Mouse (Mus musculus) midbrain, postnatal 0 days (tissue): Measurements from ENCODE around the gene Gsdma. TPM values are rescaled to one million over a fixed set of nuclear protein-coding genes. Genes with fewer than 3 reads are reported as not detected.
A peak's percentile ranks its signal among the peaks of the same experiment; 100 is the strongest.
"Not testable (repeated sequence)": the region's sequence is repeated elsewhere in the genome, so short reads cannot be mapped to it uniquely, and the experiment has no call there.

ENCODE experiments used
- ATAC-seq: fragments of 200-750 bp; cut with Nextera tagmentation; 2 replicates; pipeline ENCODE4 v1.8.0; 2017; ENCODE audit warnings: moderate number of reproducible peaks, mild to moderate bottlenecking, moderate TSS enrichment, moderate library complexity; ENCODE audit not compliant: low FRiP score
- DNase-seq: peaks from one replicate; pipeline ENCODE4 v3.0.0-alpha.2; 2015; ENCODE audit warnings: low spot score
- H3K27ac ChIP-seq: fragments of 300-500 bp; sonication (generic); 2 replicates; pipeline ENCODE4 v1.5.1; 2014; ENCODE audit warnings: low read depth, mild to moderate bottlenecking, low read length, mixed read lengths
- H3K27me3 ChIP-seq: fragments of 300-500 bp; sonication (generic); 2 replicates; pipeline ENCODE4 v1.6.1; 2014; ENCODE audit warnings: low read length, control low read depth, mixed read lengths; ENCODE audit not compliant: insufficient read depth
- H3K36me3 ChIP-seq: fragments of 300-500 bp; sonication (generic); 2 replicates; pipeline ENCODE4 v1.6.1; 2014; ENCODE audit warnings: low read length, control low read depth, mixed read lengths; ENCODE audit not compliant: insufficient read depth
- H3K4me1 ChIP-seq: fragments of 300-500 bp; sonication (generic); 2 replicates; pipeline ENCODE4 v1.6.1; 2014; ENCODE audit warnings: mild to moderate bottlenecking, control low read depth, antibody characterized with exemption, low read length, mixed read lengths; ENCODE audit not compliant: insufficient read depth
- H3K4me2 ChIP-seq: fragments of 300-500 bp; sonication (generic); 2 replicates; pipeline ENCODE4 v1.6.1; 2014; ENCODE audit warnings: low read depth, mild to moderate bottlenecking, low read length, mixed read lengths; ENCODE audit not compliant: poor library complexity, severe bottlenecking
- H3K4me3 ChIP-seq: fragments of 300-500 bp; sonication (generic); 2 replicates; pipeline ENCODE4 v1.5.1; 2014; ENCODE audit warnings: low read depth, mild to moderate bottlenecking, low read length, moderate library complexity
- H3K9ac ChIP-seq: fragments of 300-500 bp; sonication (generic); replicated peaks from 2 replicates; pipeline ENCODE4 v1.6.1; 2014; ENCODE audit warnings: mild to moderate bottlenecking, low read length, moderate library complexity, mixed read lengths; ENCODE audit not compliant: poor library complexity, severe bottlenecking
- H3K9me3 ChIP-seq: fragments of 300-500 bp; sonication (generic); 2 replicates; pipeline ENCODE4 v1.6.1; 2016; ENCODE audit warnings: low read length, control low read depth
- CTCF ChIP-seq: IDR thresholded peaks from 2 replicates; pipeline ENCODE4 v1.5.1; 2016; ENCODE audit warnings: antibody characterized with exemption, mild to moderate bottlenecking
- WGBS: fragments of 180-500 bp; shearing (Covaris S2); extraction: QIAGEN DNeasy Blood & Tissue Kit; methylation state at CpG from one replicate; pipeline ENCODE4 v1.1.7; 2014; 5-methylcytosine and 5-hydroxymethylcytosine counted together
- polyA plus RNA-seq: library from polyadenylated mRNA; unstranded; fragments of >200 nt; fragmentation: Nextera tagmentation; extraction: Ambion mirVana; gene quantifications from 2 replicates; pipeline ENCODE4 v1.2.1, GENCODE M21; 2015
- total RNA-seq: library from RNA; depleted of rRNA; stranded (reverse); fragments of >200 nt; gene quantifications from 2 replicates; pipeline ENCODE4 v1.2.3, GENCODE M21; 2014

The Gsdma gene
- total and polyA plus RNA-seq, 2 experiments from 2014 or later = 0.05 TPM; not detected in 1

DNA sequence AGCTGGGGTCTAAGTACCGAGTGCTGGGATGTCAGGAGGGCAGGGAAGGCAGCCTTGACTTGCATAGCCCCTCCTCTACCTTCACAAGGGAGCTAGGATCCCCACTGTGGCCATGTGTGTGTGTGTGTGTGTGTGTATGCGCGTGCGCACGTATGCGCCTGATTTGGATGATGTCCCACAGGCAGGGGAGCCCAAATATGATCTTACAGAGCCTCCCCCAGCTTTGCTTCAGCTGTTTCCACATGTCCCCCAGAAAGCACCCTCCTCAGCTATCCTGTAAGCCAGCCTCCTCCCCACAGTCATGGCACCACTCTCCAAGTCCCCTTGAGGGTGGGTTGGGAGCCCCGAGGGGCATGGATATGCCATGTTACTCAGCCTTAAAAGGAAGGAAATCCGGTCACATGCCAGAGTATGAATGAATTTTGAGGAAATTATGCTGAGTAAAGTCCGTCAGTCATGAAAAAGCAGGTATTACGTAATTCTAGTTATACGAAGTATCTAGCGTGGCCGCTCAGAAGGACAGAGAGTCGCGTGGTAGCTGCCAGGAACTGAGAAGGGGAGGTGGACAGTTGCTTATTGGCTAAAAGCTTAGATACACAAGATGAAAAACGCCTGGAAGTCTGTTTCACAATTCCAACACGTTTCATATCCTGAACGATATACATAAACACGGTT, 44.3 kb downstream of the Gsdma start:
- no peak overlapping the region for H3K9ac ChIP-seq
- H3K27ac ChIP-seq = no peak overlapping the region
- no peaks in the 10 kb centered on the region for H3K9me3 ChIP-seq
- no peaks in the 10 kb centered on the region for H3K27me3 ChIP-seq
- no peak for ATAC-seq
- no peak overlapping the region for H3K4me3 ChIP-seq
- H3K4me2 ChIP-seq = no peak overlapping the region
- H3K36me3 ChIP-seq = peaks cover 73% of the 10 kb centered on the region
- no peaks in the 10 kb centered on the region for H3K4me1 ChIP-seq
- WGBS = 87% methylated on average over 19 of the region's 19 CpGs
- no peak for DNase-seq
- no peak for TF ChIP-seq CTCF

DNA sequence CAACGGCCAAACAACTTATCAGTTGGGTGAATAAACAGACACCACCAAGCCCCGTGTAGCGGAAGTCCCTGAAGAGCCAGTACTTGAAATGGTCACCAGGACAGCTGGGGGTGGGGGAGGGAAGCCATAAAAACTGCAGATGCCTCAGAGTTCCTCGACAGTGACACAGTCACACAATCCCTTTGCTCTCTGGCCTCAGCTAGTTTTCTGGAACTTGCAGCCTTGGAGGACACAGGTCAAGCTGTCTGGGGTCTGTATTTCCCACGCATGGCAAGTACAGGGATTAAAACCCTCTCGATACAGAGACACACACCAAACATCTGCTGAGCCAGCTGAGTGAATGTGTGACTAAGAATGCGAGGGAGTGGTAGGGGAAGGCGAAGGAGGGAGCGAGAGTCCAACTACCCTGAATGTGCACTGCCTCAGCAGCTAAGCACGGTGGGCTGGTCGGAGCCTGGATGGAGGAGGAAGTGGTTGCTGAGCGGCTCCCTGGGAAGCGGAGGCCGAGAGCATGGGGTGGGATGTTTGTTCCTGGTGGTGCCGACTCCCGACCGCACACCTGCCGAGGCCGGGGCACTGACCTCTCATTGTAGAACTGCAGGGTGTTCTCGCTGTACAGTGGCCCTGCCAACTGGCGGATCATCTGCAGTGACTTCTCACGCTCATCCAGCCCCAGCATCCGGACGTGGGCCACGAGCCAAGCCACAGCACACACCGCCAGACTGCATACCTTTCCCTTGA, 45.0 kb downstream of the Gsdma start:
- no peak overlapping the region for H3K9ac ChIP-seq
- H3K4me3 ChIP-seq = no peak overlapping the region
- H3K4me2 ChIP-seq = no peak overlapping the region
- no peaks in the 10 kb centered on the region for H3K9me3 ChIP-seq
- H3K36me3 ChIP-seq = peaks cover 77% of the 10 kb centered on the region
- no peak overlapping the region for H3K27ac ChIP-seq
- DNase-seq = no peak
- no peaks in the 10 kb centered on the region for H3K4me1 ChIP-seq
- 86% methylated on average over 26 of the region's 26 CpGs for WGBS
- TF ChIP-seq CTCF = no peak
- ATAC-seq = no peak
- no peaks in the 10 kb centered on the region for H3K27me3 ChIP-seq

DNA sequence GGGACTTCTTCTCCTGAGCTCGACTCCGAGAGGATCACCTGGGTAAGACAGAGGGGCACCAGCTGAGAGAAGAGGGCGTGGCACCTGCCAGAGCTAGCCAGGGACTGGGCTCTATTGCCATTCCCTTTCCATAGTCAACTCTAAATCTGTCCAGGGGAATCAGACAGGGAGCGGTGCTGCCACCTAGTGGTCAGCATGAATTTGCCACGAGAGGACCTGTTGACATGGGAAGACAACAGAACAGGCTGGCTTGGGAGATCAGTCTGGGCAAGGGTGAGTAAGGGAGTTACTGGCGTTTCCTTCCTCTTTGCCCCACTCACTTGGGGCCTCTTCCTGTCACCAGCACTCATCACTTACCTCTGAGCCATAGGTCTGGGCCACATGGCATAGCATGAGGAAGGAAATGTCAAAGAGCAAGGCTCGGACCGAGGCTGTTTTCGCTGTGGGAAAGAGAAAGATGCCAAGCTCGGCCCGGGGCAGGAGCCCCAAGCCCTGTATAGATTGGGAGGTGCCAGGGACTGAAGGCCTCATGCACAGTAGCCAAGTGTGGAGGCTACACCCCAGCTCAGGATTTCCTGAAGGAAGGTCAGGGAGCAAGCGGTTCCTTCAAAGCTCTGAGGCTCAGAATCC, 46.4 kb downstream of the Gsdma start:
- Histone ChIP-seq H3K27me3 (no peaks in the 10 kb centered on the region), H3K27ac (no peak overlapping the region), H3K36me3 (peaks cover 75% of the 10 kb centered on the region), H3K4me1 (no peaks in the 10 kb centered on the region), H3K9me3 (no peaks in the 10 kb centered on the region), H3K4me2 (no peak overlapping the region), H3K4me3 (no peak overlapping the region), H3K9ac (no peak overlapping the region)
- ATAC-seq (peak; percentile 34), DNase-seq (peak; percentile 82)
- WGBS = 57% methylated on average over 12 of the region's 12 CpGs
- TF ChIP-seq CTCF = peak; percentile 95

DNA sequence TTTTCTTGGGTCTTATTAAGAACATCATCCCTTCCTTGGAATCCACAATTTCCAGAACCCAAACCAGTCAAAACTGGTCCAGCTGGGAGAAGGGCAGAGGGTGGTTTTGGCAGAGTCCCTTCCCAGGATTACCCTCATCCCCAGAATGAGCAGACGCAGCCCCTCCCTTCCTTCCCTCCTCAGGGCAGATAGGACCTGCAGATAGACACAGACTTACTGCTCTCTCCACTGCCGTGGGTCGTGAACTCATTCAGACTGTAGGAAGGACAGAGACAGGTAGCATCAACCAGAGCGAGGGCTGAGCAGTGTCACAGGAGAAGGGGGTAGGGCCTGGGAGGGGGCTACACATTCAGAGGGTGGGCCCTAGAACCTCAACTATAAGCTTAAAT, 46.9 kb downstream of the Gsdma start:
- ATAC-seq (no peak), DNase-seq (no peak)
- no peak overlapping the region for H3K4me2 ChIP-seq
- no peaks in the 10 kb centered on the region for H3K9me3 ChIP-seq
- no peak overlapping the region for H3K4me3 ChIP-seq
- no peaks in the 10 kb centered on the region for H3K27me3 ChIP-seq
- TF ChIP-seq CTCF = no peak
- H3K36me3 ChIP-seq = peaks cover 75% of the 10 kb centered on the region
- no peak overlapping the region for H3K9ac ChIP-seq
- H3K27ac ChIP-seq = no peak overlapping the region
- WGBS = 86% methylated on average over 4 of the region's 4 CpGs
- no peaks in the 10 kb centered on the region for H3K4me1 ChIP-seq

DNA sequence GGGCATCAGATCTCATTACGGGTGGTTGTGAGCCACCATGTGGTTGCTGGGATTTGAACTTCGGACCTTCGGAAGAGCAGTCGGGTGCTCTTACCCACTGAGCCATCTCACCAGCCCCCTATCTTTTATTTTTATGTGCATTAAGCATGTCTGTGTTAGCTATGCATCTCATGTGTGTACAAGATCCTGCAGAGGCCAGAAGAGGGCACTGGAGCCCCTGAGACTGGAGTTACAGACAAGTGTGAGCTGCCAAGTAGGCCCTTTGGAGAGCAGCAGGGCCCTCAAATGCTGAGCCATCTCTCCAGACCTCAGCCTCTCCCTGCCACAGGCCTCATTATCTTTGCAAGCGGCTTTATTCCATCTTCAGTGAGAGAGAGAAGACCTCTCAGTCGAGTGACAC, 47.9 kb downstream of the Gsdma start:
- H3K4me1 ChIP-seq, H3K4me2 ChIP-seq, H3K9me3 ChIP-seq, H3K27me3 ChIP-seq, H3K9ac ChIP-seq, ATAC-seq, H3K27ac ChIP-seq, H3K4me3 ChIP-seq: not testable (repeated sequence)
- 86% methylated on average over 6 of the region's 6 CpGs for WGBS
- H3K36me3 ChIP-seq = peaks cover 74% of the 10 kb centered on the region
- DNase-seq = peak; percentile 74
- TF ChIP-seq CTCF = peak; percentile 67

DNA sequence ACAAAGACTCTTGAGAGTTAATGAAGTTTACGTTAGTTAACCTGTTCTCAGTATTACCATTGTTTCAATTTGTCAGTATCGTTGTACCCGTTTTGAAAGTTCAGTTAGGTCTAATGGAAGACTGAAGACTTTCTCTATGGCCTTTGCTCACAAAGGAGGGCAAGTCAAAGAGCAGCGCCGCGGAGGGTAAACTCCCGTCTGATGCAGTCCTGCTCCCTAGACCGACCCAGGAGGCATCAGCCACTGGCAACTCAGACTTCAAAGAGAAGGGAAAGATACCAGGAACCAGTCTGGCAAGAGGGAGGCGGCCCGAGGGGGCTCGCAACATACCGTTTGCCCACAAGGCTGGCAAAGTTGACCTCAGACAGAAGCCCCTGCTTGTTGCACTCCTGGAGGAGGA, 49.6 kb downstream of the Gsdma start:
- WGBS = 89% methylated on average over 12 of the region's 12 CpGs
- no peak overlapping the region for H3K4me2 ChIP-seq
- no peak overlapping the region for H3K27ac ChIP-seq
- no peaks in the 10 kb centered on the region for H3K9me3 ChIP-seq
- no peak overlapping the region for H3K4me3 ChIP-seq
- no peaks in the 10 kb centered on the region for H3K27me3 ChIP-seq
- no peak for DNase-seq
- H3K36me3 ChIP-seq = peaks cover 66% of the 10 kb centered on the region
- no peak overlapping the region for H3K9ac ChIP-seq
- H3K4me1 ChIP-seq = no peaks in the 10 kb centered on the region
- ATAC-seq = no peak
- TF ChIP-seq CTCF = no peak
